Mouse (Mus musculus): ENCODE data around the gene Slc4a11.

Gene Slc4a11

DNA sequence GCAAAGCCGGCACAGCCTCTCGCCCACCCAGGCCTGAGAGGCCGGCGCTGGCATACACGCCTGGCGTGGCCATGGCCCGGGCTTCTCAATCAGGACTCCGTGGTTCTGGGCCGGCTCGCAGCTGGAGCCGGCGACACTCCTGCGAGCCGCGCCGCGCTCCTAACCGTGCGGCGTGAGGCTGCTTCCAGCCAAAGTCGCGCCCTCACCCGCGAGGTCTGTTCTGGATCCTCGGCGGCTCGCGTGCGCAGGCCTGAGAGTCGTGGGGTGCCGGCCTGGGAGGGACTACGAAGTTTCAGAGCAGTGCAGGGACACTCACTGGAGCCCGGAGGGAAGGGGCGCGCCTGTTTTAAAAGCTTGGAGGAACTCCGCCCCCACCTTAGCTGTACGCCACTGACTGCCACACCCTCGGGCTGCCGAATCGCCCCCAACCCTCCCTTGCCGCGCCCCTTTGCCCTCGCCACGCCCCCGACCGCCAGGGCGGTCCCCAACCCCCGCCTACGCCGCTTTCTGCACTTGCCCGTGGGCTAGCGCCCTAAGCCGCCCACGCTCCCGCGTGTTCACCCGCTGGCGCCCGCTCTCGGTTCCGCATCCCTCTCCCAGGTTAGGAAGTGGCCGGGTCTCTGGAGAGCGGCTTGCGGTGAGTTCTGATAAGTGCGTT is at the start of gene Slc4a11:
Slc4a11 (minus strand) TSS at position 367 of the 658 bp plus-strand sequence.
- peak; percentile 65 for DNase-seq (ENCODE audit: low spot score)

DNA sequence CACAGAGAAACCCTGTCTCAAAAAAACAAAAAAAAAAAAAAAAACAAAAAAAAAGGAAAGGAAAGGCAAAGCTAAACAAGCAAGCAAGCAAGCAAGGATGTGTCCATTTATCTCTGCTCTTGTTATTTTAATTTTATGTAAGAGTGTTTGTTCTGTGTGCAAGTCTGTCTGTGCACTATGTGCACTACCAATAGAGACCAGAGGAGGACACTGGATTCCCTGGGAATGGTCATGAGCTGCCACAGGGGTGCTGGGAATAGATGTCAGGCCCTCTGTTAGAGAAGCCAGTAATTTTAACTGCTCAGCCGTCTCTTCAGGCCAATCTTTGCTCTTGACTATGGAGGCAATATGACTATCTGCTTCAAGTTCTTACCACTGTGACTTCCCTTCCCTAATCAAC is 46.3 kb upstream of the Slc4a11 start:
- DNase-seq (ENCODE audit: low spot score) = no peak

DNA sequence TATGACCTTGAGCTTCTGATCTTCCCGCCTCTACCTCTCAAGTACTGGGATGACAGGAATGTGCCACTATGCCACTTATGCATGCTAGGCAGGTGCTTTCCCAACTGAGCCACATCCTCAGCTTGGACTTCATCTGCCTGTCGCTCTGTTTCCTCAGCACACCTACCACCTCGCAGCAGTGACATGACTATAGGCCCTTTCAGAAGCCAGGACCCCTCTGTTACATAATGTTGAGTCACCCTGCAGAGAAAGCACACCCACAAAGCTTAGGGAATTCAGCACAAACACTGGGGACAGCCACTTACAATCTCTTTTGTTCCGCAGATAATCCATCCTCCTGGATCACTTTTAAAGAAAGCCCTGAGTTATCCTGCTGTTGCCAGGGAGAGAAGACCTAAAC is 42.8 kb upstream of the Slc4a11 start:
- DNase-seq (ENCODE audit: low spot score) = no peak

DNA sequence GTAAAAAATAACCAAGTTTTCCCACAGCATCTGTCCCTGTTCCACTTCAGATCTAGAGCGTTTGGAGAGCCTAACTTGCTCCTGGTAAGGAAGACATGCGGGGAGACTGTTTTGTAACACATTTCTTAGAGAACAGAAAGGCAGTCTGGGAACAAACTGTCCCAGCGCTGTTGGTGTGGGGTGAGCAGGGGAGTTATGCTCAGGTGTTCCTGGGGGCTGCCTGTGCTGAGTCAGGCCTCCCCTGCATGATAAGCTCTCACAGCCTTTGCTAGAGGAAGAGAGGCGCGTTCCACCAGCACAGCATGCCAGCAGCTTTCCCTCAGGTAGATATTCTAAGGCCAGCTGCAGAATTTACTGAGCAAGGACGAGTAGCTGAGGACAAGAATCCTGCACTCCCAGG is 40.7 kb upstream of the Slc4a11 start:
- peak; percentile 25 for DNase-seq (ENCODE audit: low spot score)

DNA sequence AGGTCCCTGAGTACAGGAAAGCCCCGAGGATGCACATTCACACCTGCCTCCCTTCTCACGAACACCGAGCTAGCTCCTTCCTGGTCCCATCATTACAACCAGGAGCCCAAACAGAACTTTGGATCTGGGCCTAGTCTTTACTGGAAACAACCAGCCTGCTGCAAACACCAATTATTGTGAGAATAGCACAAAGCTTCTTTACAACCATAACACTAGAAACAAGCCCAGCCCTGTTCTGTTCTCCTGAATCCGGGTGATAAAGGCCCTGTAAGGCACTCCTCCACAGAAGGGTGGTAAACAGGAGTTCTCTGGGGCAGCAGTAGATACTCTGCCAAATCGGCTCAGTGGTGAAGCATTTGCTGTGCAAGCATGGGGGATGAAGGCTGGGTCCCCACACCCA is 38.0 kb upstream of the Slc4a11 start:
- peak; percentile 56 for DNase-seq (ENCODE audit: low spot score)

DNA sequence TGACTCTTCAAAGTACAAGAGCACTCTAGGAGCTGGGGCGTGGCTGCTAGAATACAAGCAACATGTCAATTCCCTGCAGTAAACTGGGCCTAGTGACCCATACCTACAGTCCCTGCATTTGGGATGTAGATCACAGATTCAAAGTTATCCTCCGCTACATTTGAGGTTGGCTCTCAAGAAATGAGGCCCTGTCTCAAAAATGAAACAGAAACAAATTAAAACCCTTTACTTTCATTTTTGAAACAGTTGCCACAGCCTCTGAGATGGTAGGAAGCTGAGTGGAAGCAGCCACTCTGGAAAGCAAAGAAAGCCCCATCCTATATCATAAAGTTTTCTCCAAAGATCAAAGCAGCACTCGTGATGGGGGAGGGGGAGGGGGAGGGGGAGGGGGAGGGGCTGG is 36.1 kb upstream of the Slc4a11 start:
- no peak for DNase-seq (ENCODE audit: low spot score)

DNA sequence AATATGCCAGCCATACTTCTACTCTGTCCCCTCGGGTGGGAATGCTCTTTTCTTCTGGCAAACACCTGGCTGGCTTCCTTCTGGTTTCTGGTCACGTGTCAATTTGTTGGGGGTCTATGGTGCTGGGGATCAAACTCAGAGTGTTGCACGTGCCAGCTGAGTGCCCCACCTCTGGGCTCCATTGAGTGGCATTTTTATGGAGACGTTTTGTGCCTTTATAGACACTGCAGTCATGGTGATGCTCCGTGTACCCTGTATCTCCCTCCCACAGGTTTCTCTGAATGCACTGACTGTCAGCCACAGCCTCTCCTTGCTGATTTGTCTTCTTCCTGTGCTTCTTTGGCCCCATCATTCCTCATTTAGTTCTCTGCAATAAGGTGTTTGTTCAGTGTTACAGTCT is 34.5 kb upstream of the Slc4a11 start:
- no peak for DNase-seq (ENCODE audit: low spot score)

DNA sequence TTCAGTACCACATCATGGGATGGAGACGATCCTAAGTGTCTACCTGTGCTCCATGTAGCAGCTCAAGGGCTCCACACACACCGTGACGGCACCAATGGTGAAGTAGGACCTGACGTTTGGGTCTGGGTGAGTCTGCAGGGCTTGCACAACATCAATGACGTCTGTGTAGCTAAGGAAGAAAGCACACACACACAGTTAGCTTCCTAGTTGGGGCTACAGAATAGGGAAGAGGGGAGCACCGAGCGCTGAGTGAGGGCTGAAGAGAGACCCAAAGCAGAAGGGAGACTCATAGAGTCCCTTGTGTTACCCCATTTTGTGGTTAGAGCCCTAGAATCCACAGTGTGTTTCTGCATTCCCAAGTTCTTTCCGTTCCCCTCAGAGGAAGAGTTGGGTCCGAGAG is 33.4 kb upstream of the Slc4a11 start:
- no peak for DNase-seq (ENCODE audit: low spot score)

DNA sequence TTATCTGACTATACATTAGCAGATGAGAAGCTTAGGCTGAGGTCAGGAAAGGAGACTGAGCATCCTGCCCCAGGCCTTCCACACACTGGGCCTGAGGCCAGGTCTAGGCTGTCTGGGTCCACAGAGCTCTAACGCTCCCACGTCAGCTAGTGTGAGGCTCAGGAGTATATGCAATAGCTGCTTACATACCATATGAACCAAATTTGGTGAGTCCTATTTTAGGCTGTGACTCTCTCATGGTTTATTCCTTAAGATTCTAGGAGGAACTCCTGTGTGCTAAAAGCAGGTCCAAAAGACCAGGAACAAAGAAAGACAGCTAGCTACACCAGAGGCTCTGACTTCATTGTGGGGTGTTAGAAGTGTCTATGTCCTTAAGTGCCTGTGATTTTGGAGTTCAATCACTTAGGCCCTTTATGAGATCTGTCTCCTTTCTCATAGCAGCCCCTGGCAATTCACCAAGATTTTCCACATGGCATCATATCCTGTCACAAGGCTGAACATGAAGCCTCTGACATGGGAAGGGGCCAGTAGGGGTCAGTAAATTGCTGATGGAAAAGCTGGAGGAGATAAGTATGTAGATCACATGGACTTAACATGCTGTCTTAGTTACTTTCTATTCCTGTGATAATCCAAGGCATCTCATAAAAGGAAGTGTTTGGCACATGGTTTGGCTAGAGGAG is 31.7 kb upstream of the Slc4a11 start:
- DNase-seq (ENCODE audit: low spot score) = no peak

DNA sequence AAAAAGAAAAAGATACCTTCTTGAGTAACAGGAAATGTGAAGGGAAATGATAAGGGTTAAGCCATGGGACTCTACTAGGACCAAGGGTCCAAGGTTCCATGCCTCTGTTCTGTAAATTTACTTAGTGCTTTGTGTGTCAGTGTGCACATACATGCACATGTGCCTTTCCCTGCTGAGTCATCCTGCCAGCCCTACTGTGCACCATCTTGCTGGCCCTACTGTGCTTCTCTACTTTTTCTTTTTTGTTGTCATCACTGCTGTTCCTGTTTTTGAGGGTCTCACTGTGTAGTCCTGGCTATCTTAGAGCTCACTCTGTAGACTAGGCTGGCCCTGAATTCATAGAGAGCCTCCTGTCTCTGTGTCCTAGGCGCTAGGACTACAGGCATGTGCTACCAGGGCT is 30.4 kb upstream of the Slc4a11 start:
- DNase-seq (ENCODE audit: low spot score) = no peak

DNA sequence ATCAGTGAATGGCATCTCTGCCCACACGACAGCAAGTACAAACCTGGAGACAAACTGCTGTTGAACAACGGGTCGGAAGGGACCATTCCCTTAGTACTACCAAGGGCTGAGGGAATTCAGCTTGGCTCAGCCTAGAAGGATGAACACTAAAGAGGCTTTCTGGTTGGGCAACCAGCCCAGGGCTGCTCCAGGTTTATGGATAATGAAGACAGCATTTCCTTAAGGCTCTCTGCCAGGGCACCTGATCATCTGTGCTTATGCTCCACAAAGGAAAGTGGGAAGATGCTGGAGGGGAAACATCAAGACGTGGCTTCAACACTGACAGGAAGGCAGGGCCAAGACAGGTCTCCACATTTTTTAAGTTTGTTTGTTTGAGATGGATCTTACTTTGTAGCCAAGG is 27.1 kb upstream of the Slc4a11 start:
- DNase-seq (ENCODE audit: low spot score) = no peak

DNA sequence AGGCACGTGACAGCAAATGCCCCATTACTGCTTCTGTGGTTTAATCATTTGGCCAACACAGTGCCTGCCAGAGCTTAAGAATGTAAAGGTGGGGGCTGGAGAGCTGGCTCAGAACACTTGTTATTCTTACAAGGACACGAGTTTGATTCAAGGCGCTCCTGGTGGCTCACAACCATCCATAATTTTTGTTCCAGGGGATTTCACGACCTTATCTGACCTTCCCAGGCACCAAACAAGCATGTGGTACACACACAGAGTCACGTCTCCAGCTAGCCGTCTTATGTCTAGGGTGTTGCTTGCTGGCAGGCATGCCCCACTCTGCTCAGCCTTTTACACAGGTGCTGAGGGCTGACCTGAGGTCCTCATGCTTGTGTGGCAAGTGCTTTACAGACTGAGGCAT is 20.6 kb upstream of the Slc4a11 start:
- no peak for DNase-seq (ENCODE audit: low spot score)

DNA sequence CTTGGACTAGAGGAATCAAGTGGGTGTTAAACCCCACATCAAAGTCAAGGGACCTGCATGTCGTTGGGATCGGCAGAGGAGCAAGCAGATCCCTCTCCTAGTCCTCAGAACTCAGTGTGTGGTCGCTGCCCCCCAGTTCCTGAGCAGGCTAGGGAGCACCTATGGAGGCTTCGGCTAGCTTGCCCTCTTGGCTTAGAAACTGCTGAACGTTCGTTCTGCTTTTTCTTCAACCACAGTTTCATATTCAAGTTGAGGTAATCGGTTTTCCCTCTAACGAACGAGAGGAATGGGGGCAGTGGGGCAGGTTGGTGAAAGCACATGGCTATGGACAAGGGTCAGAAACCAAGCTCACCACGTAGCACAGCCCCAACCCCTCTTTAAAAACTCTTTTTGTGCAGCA is 9.7 kb upstream of the Slc4a11 start:
- no peak for DNase-seq (ENCODE audit: low spot score)

DNA sequence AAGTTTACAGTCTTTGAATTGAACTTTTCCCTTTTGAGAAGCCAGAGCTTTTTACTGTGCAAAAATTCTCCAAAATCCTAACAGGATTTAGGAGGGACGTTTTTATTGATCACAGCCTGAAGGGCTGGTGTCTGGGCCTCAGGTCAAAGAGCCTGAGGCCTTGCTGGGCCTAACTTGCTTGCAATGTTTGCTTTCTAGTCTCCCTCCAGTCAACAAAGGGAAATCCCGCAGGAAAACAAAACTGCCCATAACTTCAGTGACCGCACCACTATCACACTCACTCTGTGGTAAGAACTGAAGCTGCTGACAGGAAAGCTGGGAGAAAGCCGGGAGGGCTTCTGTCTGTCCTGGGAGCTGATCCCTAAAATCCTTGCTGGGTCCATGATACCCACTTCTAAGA is 9.3 kb upstream of the Slc4a11 start:
- DNase-seq (ENCODE audit: low spot score) = no peak

DNA sequence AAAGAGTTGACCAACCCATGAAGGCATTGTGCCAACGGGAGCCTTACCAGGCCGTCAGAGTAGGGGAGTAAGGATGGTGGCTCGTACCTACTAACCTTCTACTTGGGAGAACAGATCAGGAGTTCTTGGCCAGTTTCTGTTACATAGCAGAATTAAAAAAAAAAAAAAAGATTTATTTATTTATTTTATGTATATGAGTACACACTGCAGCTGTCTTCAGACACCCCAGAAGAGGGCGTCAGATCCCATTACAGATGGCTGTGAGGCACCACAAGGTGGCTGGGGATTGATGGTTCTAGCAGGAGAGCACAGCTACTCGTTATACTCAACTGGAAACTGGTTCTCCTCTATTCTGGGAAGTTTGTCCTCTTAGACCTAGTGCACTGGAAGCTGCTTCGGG is 7.9 kb upstream of the Slc4a11 start:
- DNase-seq (ENCODE audit: low spot score) = no peak

DNA sequence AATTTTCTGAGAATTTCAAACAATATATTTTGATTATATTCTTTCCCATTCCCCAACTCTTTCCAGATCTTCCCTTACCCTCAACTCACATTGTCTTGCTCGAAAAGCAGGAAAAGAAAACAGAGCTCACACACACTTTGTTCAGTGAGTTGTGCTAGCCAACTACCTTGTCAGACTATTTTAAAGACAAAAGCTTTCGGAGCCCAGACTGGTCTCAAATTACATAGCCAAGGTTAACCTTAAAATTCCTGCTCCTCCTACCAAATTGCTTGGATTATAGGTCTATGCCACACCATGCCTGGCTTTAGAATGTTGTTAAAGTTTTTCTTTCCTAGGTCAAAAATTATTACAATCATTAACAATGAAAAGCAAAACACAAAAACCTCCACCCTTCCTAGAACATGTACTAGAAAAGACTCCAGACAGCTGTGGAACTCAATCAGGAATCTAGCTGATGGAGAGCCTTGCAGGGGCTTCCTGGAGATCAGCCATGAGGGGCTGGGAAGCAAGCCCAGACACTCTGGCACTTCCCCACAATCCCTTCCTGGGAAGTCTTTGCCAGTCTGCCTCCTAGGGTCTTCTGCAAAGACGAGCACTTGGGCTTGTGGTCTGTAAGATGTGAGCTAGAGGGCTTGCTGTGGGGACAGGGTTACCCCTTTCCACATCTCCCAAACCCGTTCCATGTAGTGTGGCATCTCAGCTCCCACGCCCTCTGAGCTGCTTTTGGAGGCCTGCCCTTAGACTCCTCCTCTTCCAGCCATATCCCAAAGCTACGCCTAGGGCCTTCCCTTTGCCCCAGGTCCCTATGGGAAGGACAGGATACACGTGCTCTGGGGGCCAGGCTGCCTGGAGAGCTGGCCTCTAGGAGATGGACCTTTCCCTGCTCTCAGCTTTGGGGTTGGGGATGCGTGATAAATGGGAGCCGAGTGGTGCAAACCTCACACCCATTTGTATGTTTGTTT is 7.0 kb upstream of the Slc4a11 start:
- DNase-seq (ENCODE audit: low spot score) = no peak

DNA sequence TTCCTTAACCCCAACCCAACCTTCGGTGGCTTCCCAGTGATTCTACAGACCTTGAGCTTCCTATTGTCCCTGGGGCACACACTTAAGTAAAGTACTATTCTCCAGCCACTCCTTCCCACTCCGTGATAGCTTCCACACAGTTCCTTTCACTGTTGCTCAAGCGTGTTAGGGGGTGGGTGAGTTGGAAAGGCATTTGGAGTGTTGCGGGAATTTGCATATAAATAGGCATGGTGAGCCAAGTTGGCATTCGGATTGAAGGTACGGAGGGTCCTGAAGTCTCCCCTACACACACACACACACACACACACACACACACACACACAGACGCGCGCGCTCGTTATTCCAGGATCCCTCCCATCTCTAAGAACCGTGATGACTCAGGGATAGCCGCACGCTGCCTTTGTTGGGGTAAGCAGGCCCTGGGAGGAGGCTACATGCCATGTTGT is 525 bp upstream of the Slc4a11 start:
- no peak for DNase-seq (ENCODE audit: low spot score)

DNA sequence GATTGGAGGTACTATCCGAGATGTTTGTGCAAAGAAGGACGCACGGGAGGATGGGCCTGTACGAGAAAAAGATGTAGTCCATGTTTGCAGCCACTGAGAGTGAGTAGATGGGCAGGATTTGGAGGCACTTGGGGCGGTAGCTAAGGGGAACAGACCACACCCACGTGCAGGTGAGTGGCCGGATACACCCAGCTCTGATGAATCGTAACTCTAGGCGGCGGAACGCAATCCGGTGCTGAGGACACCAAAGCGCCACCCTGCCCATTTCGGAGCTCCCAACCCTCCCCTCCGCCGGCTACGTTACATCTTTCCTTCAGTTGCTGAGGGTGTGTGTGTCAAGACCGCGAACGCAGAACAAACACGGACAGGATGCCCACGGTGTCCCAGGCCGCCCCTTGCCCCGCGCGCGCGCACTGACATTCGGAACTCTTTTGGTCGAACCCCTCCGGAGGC is 593 bp downstream of the Slc4a11 start:
- DNase-seq (ENCODE audit: low spot score) = no peak

DNA sequence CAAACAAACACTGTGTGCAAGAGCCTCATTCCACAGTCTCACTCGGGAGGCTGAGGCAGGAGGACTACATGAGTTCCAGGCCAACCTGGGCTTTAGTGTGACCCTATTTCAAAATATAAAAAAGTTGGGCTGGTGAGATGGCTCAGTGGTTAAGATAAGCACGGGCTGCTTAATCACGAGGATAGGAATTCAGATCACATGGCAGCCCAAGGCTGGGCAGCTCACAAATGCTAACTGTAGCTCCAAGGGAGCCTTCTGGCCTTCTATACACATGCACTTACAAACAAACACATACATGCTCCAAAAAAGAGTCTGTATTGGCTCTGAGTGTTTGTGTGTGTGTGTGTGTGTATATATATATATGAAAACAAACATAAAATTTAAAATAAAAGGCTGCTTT is 3.8 kb downstream of the Slc4a11 start:
- DNase-seq (ENCODE audit: low spot score) = no peak

DNA sequence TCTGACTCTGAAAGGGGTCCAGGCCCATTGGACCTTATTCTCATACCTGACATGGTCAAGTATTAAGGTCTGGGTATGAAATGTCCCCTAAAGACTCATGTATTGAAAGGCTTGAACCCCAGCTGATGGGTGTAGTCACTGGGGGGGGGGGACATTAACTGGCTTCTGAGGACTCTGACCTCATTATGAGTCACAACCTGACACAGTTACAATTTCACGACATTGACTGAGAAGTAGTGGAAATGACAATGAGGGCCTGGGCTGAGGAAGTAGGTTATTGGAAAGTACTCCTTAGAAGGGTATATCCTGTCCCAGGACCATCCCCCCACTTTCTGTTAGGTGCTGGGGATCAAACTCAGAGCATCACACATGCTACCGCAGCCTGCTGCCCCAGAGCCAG is 8.3 kb downstream of the Slc4a11 start:
- DNase-seq (ENCODE audit: low spot score) = no peak

DNA sequence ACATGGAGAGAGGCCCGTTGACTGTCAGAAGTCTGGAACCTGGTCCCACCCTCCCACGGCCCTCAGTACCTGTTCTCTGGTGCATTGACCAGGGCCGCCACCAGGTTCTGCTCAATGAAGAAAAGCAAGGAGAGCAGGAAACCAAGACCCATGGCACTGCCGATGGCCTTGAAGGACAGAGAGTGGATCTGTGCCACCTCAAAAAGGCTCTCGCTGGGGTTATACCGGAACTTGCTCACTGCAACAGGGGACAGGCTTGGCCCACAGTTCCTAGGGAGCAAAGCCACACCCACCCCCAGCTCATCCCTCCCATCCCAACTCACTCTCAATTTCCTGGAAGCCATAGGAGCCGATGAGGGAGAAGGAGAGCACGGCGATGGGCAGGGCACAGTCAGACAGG is 11.9 kb downstream of the Slc4a11 start:
- DNase-seq (ENCODE audit: low spot score) = no peak

DNA sequence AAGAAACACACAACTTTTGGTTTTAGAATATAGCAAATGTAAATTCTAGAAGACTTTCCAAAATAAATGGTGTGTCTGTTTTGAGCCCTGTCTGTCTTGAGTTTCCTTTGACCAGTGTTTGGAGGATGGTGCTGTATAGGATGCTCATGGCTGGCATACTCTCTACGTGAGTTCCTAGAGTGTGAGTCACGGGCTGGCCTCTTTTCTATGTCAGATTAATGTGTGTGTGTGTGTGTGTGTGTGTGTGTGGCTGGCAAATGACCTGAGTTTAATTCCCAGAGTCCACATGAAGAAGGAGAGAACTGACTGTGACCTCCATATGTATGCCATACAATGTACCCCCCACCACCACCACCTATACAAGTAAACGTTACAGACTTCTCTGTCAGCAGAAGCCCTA is 15.8 kb downstream of the Slc4a11 start:
- DNase-seq (ENCODE audit: low spot score) = no peak

DNA sequence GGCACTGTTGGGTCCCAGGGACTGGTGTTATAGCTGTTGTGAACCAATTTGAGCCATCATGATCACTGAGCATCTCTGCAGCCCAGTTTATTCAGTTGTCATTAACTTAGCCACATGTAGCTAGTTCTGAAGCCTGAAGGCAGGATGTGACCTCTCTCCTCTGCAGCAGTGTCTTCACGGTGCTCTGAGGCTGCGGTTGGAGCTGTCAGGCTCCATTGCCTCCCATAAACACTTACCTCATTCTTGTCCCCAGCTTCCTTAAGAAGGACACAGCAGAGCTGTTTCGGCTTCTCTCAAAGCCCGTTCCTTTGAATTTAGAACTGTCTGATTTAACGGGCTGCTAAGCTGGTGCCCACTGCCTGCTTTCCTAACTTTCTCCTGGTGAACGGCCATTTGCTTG is 17.4 kb downstream of the Slc4a11 start:
- DNase-seq (ENCODE audit: low spot score) = no peak

All from testis, postnatal 14 days (tissue).